Mouse (Mus musculus): ENCODE results near the gene Mfsd2a. TPM values are rescaled to one million over a fixed set of nuclear protein-coding genes. Genes with fewer than 3 reads are reported as not detected.

Gene Mfsd2a
- total RNA-seq, 2 experiments from 2014 or later, result 19.2 to 21.4 TPM

DNA sequence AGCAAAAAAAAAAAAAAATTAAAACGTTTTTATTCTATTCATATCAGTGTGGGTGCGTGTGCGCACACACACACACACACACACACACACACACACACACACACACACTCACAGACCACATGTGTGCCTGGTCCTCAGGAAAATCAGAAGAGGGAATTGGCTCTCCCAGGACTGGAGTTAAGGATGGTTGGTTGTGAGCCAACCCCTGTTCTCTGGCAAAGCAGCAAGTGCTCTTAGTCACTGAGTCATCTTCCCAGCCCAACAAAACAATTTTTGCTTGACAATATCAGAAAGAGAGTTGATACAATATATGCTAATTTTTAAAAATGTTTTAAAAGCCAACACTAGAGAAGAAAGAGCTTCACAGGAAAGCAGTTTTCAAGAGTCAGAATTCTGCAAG lies 23.5 kb downstream of the Mfsd2a start:
- DNase-seq (ENCODE audit: low spot score in 2 of 2), result peak; percentile 22 to 25

DNA sequence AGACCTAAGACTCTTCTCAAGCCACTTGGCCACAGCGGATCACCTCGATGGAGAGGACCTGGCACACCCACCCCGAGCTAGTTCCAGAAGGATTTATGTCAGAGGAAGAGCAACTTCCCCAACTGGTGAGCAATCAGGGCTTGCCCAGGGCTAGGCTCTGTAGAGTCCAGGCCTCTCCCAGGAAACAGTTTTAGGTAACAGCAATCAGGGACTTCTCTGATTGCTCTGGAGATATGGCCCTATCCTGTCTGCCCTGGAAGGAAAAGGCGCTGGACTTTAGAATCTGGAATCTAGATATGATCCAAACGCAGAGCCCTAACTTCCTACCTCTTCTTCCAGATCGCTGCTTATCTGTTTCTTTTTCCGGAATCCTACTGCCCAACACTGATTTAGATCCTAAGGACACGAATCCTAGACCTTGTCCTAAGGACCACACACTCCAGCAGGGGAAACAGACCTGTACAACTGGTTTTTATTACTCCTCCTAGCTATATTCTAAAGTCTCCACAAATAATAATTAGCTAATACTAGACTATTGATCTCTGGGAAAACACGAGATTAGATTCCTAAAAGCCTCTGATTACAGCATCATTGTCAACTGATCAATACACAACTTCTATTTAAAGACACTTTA lies 25.4 kb downstream of the Mfsd2a start:
- no peak for DNase-seq (ENCODE audit: low spot score in 2 of 2)

DNA sequence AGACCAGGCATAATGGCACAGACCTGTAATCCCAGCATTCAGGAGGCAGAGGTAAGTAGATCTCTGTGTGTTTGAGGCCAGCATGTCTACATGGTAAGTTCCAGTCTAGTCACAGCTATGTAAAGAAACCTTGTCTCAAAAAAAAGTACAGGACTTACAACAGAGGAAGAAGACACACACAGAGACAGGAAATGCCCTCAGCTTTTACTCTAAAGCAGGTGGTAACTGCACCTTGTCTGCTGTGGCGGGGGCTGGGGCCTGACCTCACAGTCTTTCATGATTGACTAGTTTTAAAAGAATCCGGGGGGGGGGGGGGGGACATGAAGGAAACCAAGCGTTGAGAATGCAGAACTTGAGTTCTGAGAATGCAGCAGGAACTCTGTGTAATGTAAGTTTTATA lies 27.1 kb downstream of the Mfsd2a start:
- no peak for DNase-seq (ENCODE audit: low spot score in 2 of 2)

DNA sequence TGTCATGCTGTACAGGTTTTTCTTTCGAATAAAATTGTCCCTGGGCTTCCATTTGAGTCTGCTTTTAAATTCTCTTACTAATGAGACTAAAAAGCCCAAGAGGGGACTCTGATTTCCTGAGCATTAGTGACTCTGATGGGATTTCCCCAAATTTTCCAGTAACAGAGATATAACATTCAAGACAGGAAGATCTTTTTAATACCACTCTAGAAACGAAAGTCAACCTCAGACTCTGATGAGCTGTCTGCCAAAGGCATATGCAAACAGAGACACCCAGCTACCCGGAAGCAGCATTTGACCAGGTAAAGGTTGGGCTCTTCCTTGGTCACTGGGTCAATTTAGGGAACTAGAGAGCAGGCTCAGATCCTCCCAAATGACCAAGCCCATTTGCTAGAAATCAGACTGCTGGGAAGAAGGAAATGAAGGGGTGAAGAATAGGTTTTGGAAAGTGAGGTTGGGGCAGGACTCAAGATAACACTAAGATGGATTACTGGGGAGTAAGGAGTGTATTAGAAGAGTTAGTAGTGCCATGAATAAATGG lies 27.9 kb downstream of the Mfsd2a start:
- no peak for DNase-seq (ENCODE audit: low spot score in 2 of 2)

DNA sequence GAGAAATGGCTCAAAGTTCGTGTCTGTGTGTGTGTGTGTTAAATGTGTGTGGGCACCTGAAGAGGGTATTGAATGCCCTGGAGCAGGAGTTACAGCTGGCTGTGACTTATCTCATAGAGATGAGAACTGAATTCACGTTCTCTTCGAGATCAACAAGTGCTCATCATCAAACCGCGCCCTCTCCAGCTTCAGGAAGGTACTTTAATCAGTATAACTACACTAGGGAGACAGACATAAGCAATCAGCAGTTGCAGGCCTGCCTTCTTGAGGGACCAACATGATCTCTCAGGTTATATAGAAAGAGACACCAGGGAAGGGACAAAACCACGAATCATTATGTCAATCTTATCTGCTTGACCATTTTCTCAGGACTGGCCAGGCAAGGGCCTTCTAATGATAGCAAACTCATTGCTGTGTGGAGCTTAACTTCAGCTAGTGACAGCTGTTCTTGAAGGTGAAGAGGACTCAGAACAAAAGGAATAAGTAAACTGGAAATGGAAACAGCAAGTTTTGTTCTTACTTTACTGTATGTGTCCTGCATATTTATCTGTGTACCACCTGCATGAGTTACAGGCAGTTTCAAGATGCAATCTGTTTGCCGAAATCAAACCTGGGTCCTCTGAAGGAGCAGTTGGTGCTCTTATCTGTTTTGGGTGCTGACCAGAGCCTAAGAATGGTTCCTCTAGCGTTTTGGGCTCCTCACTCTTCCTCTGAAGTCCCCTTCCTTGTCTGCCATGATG lies 28.6 kb downstream of the Mfsd2a start:
- DNase-seq (ENCODE audit: low spot score in 2 of 2), result no peak

DNA sequence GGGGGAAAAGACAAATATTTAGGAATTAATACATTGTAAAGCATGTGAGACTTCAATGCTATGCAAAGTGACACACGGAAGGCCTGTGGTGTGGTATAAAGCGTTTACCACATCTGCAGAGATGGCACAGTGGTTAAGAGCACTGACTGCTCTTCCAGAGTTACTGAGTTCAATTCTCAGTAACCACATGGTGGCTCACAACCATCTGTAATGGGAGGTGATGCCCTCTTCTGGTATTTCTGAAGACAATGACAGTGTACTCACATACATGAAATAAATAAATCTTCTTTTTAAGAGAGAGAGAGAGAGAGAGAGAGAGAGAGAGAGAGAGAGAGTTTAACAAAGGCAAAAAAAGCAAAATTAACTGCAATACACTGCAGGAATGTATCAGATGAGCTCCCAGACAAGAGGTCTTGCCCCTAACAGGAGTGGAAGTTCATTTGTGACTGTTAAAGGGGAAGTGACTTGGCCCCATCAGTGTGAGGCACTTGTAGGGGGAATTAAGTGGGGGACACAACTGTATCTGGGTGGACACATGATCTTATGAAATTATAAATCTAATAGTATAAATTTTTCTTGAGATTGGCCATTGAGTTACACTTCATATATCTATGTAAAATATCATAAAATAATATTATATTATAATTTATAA lies 29.9 kb downstream of the Mfsd2a start:
- DNase-seq (ENCODE audit: low spot score in 2 of 2), result no peak

DNA sequence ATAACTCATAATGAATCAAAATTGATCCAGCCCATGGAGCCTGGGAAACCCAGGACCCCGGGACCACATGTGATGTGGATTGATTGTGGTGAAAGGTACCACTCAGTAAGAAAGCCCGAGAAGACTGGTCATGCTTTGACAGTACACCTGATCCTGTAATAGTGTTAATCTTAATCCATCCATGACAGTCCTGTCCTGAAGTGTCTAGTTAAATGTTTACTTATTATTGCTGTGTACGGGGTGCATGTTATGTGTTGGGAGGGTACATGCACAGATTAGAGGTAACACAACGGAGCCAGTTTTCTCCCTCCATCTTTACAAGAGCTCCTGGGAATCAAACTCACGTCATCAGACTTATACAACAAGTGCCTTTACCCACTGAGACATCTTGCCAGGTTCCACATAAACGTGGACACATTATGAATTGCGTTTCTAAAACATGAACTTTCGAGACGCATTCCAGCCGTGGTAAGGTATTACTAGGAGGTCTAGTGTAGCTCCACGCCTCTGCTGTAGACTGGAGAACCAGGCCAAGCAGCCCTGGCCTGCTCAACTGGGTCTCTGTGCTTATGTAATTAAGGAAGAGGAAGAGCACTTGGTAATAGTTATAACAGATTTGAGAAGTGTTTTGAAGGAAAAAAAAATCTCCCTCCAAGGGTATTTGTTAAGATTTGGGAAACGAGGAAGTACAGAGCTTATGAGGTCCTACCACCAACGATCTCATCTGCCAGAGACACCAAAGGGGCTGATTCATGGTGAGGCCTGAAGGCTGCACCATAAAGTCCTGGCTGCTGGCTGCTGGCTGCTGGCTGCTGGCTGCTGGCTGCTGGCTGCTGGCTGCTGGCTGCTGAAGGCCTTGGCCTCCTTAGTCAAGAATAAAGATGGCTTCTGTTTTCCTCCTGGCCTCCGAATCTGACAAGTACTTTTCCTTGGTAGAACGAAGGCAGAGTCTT lies 37.3 kb downstream of the Mfsd2a start:
- DNase-seq (ENCODE audit: low spot score in 2 of 2), result no peak

DNA sequence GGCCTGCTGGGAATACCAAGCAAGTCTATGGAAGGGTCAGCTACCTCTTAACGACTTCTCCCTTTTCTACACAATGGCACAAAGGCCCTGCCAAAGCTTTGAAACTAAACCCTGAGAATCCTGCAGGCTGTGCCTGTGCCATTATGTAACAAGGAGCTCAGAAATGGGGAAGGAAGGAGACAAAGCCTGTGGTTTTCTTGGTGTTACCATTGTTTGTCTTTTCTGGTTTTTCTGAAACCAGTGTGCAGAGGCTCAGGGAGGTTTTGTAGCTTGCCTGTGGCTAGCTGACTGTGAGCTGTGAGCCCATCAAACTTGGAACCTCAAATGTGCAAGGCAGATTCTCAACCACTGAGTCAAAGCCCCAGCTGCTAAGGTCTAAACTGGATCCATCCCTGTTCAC lies 38.1 kb downstream of the Mfsd2a start:
- DNase-seq (ENCODE audit: low spot score in 2 of 2), result no peak

DNA sequence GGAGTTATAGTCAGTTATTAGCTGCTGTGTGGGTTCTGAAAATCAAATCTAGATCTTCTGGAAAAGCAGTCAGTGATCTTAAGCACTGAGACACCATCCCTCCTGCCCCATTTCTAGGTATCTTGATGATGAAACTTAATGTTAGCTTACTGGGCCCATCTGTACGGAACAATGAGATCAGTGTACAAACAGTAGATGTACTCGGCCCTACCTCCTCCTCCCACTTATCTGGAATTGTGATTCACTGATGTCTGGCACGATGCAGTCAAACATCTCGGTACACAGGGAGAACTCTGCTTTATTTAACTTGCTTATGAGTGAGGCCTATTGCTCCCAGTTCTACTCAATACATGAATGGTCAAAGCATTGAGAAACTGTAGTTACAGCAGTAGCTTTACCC lies 45.0 kb downstream of the Mfsd2a start:
- DNase-seq (ENCODE audit: low spot score in 2 of 2), result no peak

DNA sequence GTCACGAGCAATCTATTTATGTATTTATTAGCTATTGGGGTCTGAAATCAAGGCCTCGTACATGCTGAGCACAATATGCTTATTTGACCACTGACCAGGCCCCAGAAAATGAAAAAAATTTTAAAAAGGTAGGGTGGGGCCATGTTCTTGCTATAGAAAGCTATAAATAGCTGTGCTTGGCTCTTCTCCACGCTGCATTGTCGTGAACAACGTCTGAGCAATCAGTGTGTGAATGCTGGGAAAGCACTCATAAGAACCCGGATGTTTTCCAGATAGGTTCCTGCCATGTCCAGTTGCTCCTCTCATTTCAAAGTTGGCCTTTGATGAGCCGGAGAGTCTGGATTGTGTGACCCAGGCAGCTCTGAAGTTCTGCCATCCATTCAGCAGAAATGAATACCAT lies 46.8 kb downstream of the Mfsd2a start:
- DNase-seq (ENCODE audit: low spot score in 2 of 2), result no peak

DNA sequence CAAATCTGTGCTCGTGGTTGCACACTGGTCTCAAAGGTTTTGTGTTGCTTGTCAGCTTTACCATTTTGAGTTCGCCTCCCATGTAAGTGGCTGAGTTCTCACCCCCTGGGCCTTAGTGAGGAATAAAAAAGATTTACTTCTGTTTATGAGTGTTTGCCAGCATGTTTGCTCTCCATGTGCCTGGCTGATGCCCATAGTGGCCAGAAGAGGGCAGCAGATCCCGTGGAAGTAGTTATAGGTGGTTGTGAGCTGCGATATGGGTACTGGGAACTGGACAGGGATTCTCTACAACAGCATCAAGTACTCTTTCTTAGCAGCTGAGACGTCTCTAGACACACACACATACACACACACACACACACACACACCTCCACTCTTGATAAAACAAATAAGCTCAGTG lies 48.4 kb downstream of the Mfsd2a start:
- no peak for DNase-seq (ENCODE audit: low spot score in 2 of 2)

DNA sequence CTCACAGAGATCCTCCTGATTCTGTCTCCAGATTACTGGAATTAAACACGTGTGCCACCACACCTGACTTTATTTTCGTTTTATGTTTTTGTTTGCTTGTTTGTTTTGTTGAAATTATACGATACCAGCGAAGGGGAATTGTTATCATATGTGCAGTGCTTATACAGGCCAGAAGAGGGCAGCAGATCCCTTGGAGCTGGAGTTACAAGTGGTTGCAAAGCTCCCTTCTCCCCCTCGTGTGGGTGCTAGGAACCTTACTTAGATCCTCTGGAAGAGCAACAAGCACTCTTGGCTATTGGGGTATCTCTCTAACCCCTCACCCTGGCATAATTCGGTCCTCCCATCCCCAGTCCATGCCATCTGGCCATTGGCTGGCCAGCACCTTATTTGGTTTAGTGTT lies 50.4 kb downstream of the Mfsd2a start:
- no peak for DNase-seq (ENCODE audit: low spot score in 2 of 2)

DNA sequence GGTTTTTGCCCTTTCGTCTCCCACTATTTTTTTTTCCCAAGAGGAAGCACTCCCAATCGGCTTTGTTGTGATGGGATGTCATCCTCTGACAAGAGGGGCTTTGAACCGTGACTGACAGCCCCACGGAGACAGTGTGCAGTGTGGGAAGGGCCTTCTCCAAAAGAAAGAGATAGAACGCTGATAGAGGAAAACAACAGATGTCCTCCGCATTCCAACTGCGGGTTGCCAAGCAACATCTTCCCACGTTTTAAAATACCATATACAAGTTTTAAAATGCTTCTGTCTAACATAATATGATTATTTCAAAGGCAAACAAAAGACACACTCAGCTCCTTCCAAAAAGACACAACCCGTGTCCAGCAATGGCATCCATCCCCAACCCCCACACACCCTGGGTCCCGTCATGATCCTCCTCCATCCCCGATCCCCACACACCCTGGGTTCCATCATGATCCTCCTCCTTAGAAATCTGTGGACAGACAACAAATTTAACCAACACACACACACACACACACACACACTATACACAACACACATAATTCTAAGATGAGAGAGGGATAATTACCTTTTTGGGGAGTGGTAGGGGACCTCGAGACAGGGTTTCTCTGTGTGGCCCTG lies 51.3 kb downstream of the Mfsd2a start:
- DNase-seq (ENCODE audit: low spot score in 2 of 2), result peak; percentile 36

DNA sequence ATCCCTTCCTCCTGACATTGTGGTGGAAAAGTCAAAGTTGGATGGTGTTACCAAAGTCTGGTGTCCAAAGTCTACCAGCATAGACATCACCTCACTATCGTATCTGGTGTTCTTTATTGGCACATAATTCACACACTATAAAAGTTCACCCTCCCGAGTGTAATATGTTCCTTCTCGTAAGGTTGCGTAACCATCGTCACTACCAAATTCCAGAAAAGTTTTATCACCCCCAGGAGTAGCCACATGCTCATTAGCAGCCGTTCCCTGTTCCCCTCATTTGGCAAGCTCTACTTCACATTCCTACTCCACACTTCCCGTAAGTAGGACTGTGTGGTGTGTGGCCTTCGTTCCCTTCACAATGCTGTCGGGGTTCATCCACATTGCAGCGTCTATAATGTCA lies 55.6 kb downstream of the Mfsd2a start:
- DNase-seq (ENCODE audit: low spot score in 2 of 2), result no peak

DNA sequence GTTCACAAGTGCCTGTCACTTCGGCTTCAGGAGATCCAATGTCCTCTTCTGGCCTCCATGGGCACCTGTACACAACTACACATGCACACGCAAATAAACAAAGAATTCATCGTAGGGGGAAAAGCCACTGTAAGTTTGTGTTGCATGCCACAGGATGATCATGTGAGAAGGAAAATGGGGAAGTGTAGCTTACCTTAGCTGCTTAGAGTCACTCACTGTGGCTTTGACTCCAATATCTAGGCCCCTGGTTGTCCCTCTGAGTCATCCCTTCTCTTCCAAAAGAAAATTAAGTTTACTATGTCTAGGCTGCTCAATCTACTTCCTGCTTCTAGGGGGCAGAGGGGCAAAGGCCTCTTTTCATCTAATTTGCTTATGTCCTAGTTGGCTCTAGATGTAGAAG lies 57.3 kb downstream of the Mfsd2a start:
- DNase-seq (ENCODE audit: low spot score in 2 of 2), result no peak

DNA sequence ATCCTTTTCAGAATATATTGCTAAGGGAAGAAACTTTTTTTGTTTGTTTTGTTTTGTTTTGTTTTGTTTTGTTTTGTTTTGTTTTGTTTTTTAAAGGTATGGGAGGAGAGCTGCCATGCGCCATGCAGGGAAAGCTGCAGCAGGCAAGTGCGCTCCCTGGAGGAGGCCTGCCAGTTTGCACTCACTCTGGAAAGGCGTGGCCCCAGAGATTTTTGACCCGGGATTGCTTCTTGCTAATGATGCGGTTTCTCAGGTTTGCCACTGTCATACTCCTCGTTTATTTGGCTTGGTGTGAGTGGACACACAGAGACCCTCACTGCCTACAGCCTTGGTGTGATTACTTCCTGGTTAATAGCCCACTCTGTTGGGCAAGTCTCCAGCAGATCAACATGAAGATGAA lies 58.8 kb downstream of the Mfsd2a start:
- DNase-seq (ENCODE audit: low spot score in 2 of 2), result no peak

DNA sequence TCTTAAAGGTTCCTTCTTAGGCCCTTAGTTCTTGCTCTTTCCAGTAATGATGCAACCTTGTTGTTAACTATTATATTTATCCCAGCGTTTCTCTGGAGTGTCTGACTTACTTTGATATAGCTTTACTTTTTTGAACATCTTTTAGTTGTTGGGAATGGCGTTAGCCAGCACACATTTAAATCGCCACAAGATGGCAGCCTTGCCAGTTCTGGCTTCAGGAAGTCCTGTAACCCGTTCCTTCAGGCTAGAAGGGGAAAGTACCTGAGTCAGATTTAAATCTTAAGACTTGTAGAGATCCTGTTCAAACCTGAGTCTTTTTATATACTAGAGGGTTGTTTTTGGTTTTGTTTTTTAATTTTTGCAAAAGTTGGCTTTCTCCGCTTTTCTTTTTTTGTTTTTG lies 62.7 kb downstream of the Mfsd2a start:
- peak; percentile 78 to 82 for DNase-seq (ENCODE audit: low spot score in 2 of 2)

DNA sequence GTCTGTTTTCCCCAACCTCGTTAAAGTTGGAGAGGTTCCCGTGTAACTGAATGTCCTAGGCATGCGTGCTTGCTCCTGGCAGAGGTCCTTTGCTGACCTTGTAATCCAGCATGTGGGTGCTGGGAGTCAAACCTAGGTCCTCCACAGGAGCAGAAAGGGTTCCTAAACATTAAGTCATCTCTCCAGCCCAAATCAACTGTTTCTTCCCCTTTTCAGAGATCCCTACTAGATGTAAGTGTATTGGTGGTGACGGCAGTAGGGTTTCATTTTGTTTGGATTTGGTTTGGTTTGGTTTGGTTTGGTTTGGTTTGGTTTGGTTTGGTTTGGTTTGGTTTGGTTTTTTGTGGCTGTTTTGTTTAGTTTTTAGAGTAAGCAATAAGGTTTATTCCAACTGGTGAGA lies 63.2 kb downstream of the Mfsd2a start:
- no peak for DNase-seq (ENCODE audit: low spot score in 2 of 2)
